Comparison of ENCODE assay signal across 10 mouse cellular contexts in genomic region chr7:89903442-89904343, GRCm38 (mm10). TPM values are rescaled to one million over a fixed set of nuclear protein-coding genes. Genes with fewer than 3 reads are reported as not detected.
DNase-seq lines count a peak whose midpoint lies in the region; ATAC-seq and TF ChIP-seq lines count a peak whose summit lies in the region.
"Had no signal": no experiment of that assay in that cellular context is flagged by ENCODE, and none has a peak within 500 bp of the region (broad histone marks: within the 10 kb centered on the region; RNA-seq: fewer than 3 reads in every experiment).

TSS of gene Ccdc81 (minus strand) at chr7:89903629.

- H3K4me2 ChIP-seq in heart, embryonic 16.5 days (ENCODE audit: low read depth, low read length) = peak within 1 kb of the TSS; percentile 49
- peak within 1 kb of the TSS; percentile 11; the same call in 1 of the 2 replicates for H3K4me2 ChIP-seq in hindbrain, embryonic 11.5 days (replicated peaks; ENCODE audit: low read depth, low read length)
- peak within 1 kb of the TSS; percentile 42 for H3K4me2 ChIP-seq in midbrain, postnatal 0 days (ENCODE audit: low read depth, low read length, poor library complexity, severe bottlenecking)

- no peak for TF ChIP-seq CTCF in brain, embryonic 14.5 days (IDR thresholded peaks at IDR 0.05; ENCODE audit: borderline replicate concordance, extremely low read depth, insufficient read depth, insufficient read length)
- no peak for TF ChIP-seq CTCF in midbrain, postnatal 0 days (IDR thresholded peaks at IDR 0.05)

- H3K4me1 ChIP-seq in heart, embryonic 16.5 days (ENCODE audit: control insufficient read depth, insufficient read depth, low read length) = peaks cover 5% of the 10 kb centered on the region; the same call in 1 of the 2 replicates
- no peaks in the 10 kb centered on the region for H3K4me1 ChIP-seq in hindbrain, embryonic 11.5 days (replicated peaks; ENCODE audit: control insufficient read depth, insufficient read depth, low read length)
- H3K4me1 ChIP-seq in midbrain, postnatal 0 days (ENCODE audit: insufficient read depth, low read length) = peaks cover 3% of the 10 kb centered on the region; the same call in 1 of the 2 replicates

- H3K27ac ChIP-seq in heart, embryonic 16.5 days (ENCODE audit: low read length) = no peak within 1 kb of the TSS
- H3K27ac ChIP-seq in hindbrain, embryonic 11.5 days (ENCODE audit: low read depth, low read length) = no peak within 1 kb of the TSS
- no peak within 1 kb of the TSS for H3K27ac ChIP-seq in midbrain, postnatal 0 days (ENCODE audit: low read depth, low read length)
- H3K27ac ChIP-seq: liver, embryonic 14.5 days had no signal

- TF ChIP-seq POLR2A in brain, embryonic 14.5 days (IDR thresholded peaks at IDR 0.05; ENCODE audit: borderline replicate concordance, extremely low read depth, insufficient read depth, insufficient read length, poor library complexity, severe bottlenecking) = no peak

- H3K36me3 ChIP-seq in heart, embryonic 16.5 days (ENCODE audit: control insufficient read depth, insufficient read depth) = no peaks in the 10 kb centered on the region
- no peaks in the 10 kb centered on the region for H3K36me3 ChIP-seq in hindbrain, embryonic 11.5 days (ENCODE audit: control insufficient read depth, insufficient read depth, low read length)
- no peaks in the 10 kb centered on the region for H3K36me3 ChIP-seq in midbrain, postnatal 0 days (ENCODE audit: insufficient read depth, low read length)

- H3K9me3 ChIP-seq in heart, embryonic 16.5 days (replicated peaks; ENCODE audit: control insufficient read depth, low read length) = no peaks in the 10 kb centered on the region
- no peaks in the 10 kb centered on the region for H3K9me3 ChIP-seq in hindbrain, embryonic 11.5 days (ENCODE audit: control insufficient read depth, low read length)
- H3K9me3 ChIP-seq in midbrain, postnatal 0 days (ENCODE audit: low read length) = no peaks in the 10 kb centered on the region

- 38% methylated on average over 22 of the region's 22 CpGs for WGBS in heart, embryonic 16.5 days
- 33% methylated on average over 22 of the region's 22 CpGs for WGBS in hindbrain, embryonic 11.5 days
- 18% methylated on average over 21 of the region's 22 CpGs for WGBS in midbrain, postnatal 0 days

- intact Hi-C loops in heart, postnatal 36 days (cut with DNase I) = no loop called here
- intact Hi-C loops in gastrocnemius, postnatal 36 days (cut with DNase I) = no loop called here

- no peaks in the 10 kb centered on the region for H3K27me3 ChIP-seq in heart, embryonic 16.5 days (ENCODE audit: control insufficient read depth, insufficient read depth, low read length)
- H3K27me3 ChIP-seq in hindbrain, embryonic 11.5 days (ENCODE audit: control insufficient read depth, insufficient read depth, low read length) = no peaks in the 10 kb centered on the region
- H3K27me3 ChIP-seq in midbrain, postnatal 0 days (ENCODE audit: insufficient read depth, low read length) = no peaks in the 10 kb centered on the region

- no peak for ATAC-seq in heart, embryonic 16.5 days (replicated peaks; ENCODE audit: extremely low read depth, insufficient read depth, low FRiP score)
- peak; percentile 83 for ATAC-seq in hindbrain, embryonic 11.5 days (ENCODE audit: low FRiP score)
- peak; percentile 68; the same call in 1 of the 2 replicates for ATAC-seq in midbrain, postnatal 0 days (ENCODE audit: low FRiP score)

- no peak for DNase-seq in heart, postnatal 36 days
- DNase-seq in brain, embryonic 14.5 days (ENCODE audit: low read depth) = peak; percentile 68
- DNase-seq in hindbrain, embryonic 11.5 days (ENCODE audit: low spot score) = peak; percentile 49
- peak; percentile 36 for DNase-seq in midbrain, postnatal 0 days (ENCODE audit: low spot score)
- no peak for DNase-seq in frontal cortex, postnatal 25 days (ENCODE audit: low spot score in 2 of 2)
- DNase-seq in spleen, adult 12 weeks (ENCODE audit: low spot score) = no peak
- no peak for DNase-seq in gastrocnemius, postnatal 36 days
- DNase-seq: thymus, adult 2 months had no signal

- H3K4me3 ChIP-seq in heart, embryonic 16.5 days (ENCODE audit: low read length) = 0 out of 2 replicates have a peak within 1 kb of the TSS, but pooled peaks have one; percentile 7
- no peak within 1 kb of the TSS for H3K4me3 ChIP-seq in hindbrain, embryonic 11.5 days (ENCODE audit: low read depth, low read length)
- H3K4me3 ChIP-seq in midbrain, postnatal 0 days (ENCODE audit: low read depth, low read length) = peak within 1 kb of the TSS; percentile 14; the same call in 1 of the 2 replicates

- H3K9ac ChIP-seq in heart, embryonic 16.5 days (ENCODE audit: low read length) = no peak within 1 kb of the TSS
- 0 out of 2 replicates have a peak within 1 kb of the TSS, but pooled peaks have one; percentile 15 for H3K9ac ChIP-seq in hindbrain, embryonic 11.5 days (ENCODE audit: low read depth, low read length)
- no peak within 1 kb of the TSS for H3K9ac ChIP-seq in midbrain, postnatal 0 days (replicated peaks; ENCODE audit: low read length, poor library complexity, severe bottlenecking)
- H3K9ac ChIP-seq: liver, embryonic 14.5 days had no signal

RNA-seq across cellular contexts. Expression of gene Ccdc81, which starts in this region (rescaled TPM):
- polyA plus RNA-seq in heart, embryonic 16.5 days (2015; fragmentation: Nextera tagmentation; extraction: Ambion mirVana) = 0.18 and 0.24 TPM in 2 replicates
- not detected for total RNA-seq in heart, postnatal 36 days (2021)
- polyA plus RNA-seq in brain, embryonic 14.5 days (2012; rRNA removed) = 0.50 and 1.1 TPM in 2 replicates
- polyA plus RNA-seq in hindbrain, embryonic 11.5 days (2014; fragmentation: Nextera tagmentation; extraction: Ambion mirVana) = 0.36 and 0.86 TPM in 2 replicates
- 1.3 and 1.4 TPM in 2 replicates for total RNA-seq in midbrain, postnatal 0 days (2014; rRNA removed)
- polyA plus RNA-seq in midbrain, postnatal 0 days (2015; fragmentation: Nextera tagmentation; extraction: Ambion mirVana) = 0.91 and 1.3 TPM in 2 replicates
- total RNA-seq in gastrocnemius, postnatal 36 days (2021) = not detected
- polyA plus RNA-seq: liver, embryonic 14.5 days; thymus, adult 2 months had no signal

Comparison
In these comparisons a context has a peak if more than half of its experiments do, and no peak if none do; other contexts are left out.
1. Peak in DNase-seq, ATAC-seq, H3K9ac ChIP-seq and H3K4me2 ChIP-seq in hindbrain, embryonic 11.5 days; RNA of the gene not detected or under 1 TPM.
2. DNase-seq: peak in brain, embryonic 14.5 days (single experiment) and midbrain, postnatal 0 days (single experiment); none in heart, postnatal 36 days (0 of 2), frontal cortex, postnatal 25 days (0 of 2), spleen, adult 12 weeks (single experiment) and gastrocnemius, postnatal 36 days (0 of 2).
3. Peak in every context shown above with its lines, with median percentiles within 50 percentile points of each other: H3K4me2 ChIP-seq.